Mouse (Mus musculus): ENCODE data around the gene Trim60.
"Not testable (repeated sequence)": the region's sequence is repeated elsewhere in the genome, so short reads cannot be mapped to it uniquely, and the experiment has no call there.

Gene Trim60

DNA sequence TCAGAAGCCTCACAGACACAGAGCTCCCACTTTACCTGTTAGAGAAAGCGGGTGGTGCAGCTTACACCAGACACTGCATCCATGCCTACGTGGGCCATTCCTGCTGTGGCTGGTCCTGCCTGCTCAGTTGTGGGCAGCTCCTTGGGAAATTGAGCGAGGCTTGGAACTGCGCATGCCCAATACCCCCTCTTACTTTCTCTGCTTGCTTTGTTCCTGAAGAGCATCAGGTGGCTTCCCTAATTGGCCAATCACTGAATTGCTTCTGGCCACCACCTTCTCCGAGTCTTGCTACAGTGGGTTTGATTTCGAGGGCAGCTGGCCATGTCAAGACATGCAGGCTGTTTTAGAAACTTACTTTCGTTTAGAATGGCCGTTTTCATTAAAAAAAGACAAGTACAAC, at the start of gene Trim60, which contains the start of gene Trim61:
Gene Trim60, minus strand, starts transcription at position 162 of the 400 bp plus-strand sequence.
Gene Trim61, minus strand, starts transcription at position 101 of the 400 bp plus-strand sequence.
- no peak for DNase-seq

DNA sequence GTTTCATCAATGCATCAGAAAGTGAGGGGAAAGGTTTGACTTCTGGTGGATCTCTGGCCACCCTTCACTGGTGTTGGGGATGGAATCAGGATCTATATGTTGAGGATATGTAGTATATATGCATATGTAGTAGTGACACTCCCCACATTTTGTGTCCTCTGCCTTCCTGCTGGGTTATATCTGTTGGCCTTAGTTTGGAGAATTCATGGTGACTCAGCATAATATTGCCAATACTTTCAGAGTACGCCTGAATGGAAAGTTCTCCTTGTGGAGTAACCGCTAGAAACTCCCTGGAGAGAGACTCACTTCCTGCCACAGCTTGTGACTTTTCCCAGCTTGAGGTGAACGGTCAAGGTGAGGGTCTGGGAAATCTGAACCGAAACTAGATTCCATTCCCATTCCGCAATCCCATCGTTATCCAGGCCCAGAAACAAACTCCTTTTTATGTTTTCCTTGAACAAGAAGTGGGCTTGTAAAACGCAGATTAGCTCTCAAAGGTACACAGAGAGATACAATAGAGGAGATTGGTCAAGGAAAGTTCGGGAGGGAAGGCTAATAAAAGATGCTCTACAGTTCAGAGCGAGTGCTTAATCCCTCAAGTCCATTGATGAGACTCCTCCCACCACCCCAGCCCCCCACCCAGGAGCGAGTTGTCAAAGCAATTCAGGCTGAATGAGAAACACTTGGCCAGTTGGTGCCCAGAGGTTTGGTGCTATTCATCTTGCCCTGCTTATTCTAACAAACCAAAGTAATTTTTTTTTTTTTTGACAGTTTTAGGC, 49.5 kb upstream of the Trim60 start:
- DNase-seq, result peak; percentile 33

DNA sequence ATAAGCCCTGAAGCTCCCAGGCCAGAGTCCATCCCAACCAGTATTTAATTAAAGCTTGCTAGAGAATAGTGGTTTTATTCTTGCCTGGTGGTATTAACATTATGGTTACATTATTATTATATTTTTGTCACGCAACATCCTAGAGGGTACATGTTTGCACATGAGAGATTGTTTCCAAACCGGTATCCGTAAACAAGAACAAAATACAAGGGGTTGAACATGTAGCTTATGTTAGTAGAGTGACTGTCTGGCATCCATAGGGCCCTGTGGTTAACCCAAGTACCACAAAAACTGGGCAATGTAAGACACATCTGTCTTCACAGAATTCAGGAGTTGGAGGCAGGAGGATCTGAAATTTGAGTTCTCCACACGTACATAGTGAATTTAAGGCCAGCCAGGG, 48.6 kb upstream of the Trim60 start:
- DNase-seq, result no peak

DNA sequence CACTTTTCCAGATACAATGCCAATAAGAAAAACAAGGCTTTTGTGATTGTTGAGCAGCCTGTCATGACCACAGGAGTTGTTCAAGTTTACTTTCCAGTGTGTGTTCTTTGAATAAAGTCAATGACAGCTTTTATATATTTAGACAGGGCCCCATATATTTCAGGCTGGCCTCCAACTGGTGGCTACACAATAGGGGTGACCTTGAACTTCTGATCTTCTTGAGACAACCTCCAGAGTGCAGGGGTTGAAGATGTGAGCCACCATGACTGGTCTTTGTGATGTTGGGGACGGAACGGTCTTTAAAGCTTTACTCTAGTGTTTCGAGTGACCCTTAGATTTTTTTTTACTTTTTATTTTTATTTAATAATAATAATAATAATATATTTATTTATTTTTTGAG, 47.2 kb upstream of the Trim60 start:
- no peak for DNase-seq

DNA sequence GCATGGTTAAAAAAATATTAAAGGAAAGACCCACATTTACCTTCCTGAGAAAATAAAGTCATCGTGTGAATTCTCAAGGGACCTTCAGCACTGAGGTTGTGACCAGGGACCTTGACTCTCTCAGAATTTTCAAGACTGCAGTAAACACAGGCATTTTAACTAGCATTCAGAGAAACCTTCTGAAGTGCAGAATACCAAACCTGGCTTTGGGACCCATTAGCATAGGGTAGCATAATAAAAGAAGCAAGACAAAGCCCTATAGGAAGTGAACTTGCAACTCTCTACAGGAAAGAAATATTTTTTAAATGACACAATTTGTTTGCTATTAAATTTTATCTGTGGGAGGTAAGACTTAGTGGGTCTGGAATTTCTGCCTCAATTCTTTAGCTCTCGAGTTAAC, 45.7 kb upstream of the Trim60 start:
- DNase-seq, result no peak

DNA sequence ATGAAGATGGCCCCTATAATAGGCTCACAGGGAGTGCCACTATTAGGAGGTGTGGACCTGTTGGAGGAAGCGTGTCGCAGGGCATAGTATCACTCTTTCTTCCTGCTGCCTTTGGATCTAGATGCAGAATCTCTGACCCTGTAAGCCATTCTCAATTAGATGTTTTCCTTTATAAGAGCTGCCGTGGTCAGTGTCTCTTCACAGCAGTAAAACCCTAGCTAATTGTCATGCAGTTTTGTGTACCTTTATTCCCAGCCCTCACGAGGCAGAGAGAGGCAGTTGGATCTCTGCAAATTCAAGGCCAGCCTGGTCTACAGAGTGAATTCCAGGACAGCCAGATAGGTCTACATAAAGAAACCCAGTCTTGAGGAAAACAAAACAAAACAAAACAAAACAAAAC, 43.8 kb upstream of the Trim60 start:
- DNase-seq, result no peak

DNA sequence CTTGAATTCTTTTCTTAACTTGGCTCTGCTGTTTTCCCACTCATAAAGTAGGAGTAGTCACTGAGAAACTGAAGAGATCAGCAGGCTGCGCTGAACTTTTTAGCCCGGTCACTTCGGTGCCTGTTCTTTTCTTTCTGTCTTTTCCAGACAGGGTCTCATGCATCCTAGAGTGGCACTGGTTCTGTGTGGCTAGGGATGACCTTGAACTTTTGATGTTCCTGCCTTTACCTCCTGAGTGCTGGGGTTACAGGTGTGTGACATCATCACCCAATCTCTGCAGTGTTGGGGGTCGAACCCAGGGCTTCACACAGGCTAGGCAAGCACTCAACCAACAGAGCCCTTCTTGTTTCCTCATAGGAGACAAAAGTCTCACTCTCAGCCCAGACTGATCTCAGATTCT, 38.3 kb upstream of the Trim60 start:
- DNase-seq, result no peak

DNA sequence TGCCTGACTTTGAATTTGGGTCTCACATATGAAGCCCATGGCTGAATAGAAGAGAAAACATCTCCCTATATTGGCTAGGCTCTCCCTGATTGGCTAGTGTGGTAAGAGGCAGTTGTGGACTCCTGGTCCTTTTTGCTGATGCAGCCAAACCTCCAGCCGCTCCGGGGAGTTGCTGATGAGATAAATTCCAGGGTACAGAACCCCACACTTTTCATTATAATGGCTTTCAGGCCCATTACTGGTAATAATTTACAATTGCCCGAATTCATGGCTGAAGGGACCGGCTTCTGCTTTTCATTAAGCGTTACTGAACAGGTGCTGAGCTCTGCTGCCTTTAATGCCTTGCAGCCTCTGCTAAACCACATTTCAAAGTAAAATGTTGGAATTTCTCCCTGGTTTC, 35.6 kb upstream of the Trim60 start:
- peak; percentile 61 for DNase-seq

DNA sequence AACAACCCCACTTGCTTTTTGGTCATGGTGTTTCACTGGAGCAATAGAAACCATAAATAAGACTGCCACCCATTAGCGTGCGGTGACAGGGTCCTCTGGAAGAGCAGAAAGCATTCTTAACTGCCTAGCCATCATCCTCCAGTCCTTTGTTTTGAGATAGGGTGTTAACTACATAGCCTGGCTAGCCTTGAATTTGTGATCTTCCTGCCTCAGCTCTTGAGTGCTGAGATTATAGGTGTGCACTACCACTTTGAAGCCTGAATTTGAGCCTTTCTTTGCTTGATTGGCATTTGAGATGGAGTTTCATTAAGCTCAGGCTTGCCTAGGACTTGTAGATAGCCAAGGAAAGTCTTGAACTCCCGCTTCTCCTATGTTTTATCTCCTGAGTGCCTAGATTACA, 35.2 kb upstream of the Trim60 start:
- no peak for DNase-seq

DNA sequence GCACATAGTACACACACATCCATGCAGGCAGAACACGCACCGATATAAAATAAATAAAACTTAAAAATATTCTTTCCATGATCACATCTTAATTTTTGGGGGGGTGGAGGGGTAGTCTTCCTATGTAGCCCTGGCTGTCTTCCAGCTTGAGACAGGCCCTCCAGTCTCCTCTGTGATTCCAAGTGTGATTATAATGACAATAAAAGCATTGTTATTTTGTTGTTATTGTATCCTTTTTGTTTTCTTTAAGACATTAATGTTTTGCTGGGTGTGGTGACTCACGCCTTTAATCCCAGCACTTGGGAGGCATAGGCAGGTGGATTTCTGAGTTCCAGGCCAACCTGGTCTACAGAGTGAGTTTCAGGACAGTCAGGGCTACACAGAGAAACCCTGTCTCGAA, 29.4 kb upstream of the Trim60 start:
- DNase-seq, result no peak

DNA sequence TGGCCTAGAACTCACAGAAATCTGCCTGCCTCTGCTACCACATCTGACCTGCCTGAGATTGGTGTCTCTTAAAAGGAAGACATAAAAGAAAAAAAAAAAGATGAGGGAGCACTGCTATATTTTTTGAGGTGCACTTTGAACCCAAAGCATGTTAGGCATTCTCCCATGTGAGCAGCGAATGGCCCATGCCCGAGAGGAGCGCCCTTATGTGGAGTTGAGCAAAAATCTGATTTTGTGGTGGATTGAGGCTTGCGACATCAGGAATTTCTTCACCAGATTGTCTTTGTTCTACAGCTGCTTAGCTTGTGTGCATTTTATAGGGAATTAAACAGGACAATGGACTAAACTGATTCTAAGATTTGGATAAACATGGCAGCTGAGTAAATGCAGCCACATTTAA, 28.8 kb upstream of the Trim60 start:
- DNase-seq, result no peak

DNA sequence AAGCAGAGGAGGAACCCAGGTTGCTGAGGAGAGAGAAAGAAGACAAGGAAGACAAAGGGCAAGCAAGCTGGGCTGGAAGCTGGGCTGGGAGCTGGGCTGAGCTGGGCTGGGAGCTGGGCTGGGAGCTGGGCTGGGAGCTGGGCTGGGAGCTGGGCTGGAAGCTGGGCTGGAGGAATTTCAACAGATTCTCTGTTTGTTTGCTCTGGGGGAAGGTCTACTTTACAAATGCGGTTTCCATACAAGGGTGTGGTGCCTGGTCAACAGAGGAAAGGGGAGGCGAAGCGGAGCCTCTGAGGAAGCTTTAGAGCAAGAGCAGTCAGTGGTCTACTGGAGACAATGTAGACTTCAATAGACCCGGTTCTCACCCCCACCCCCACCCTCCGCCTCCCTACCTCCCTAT, 28.2 kb upstream of the Trim60 start:
- DNase-seq, result no peak

DNA sequence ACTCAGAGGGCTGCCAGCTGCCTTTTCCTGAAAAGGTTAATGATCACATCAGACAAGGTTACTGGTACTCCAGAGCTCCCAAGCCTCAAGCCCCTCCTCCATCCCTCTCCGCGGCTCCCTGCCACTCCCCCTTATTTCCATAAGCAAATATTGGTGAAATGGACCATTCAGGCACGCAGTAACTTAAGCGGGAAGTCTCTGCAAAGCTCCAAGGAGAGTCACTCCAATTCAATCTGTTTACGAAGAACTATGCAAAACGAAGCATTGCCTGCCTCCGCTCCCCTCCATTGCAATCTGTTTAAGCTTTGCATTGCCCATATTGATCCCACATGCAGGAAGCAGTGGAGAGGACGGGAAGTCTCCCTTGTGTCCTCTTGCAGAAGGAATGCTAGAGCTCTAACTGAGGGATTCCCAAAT, 18.7 kb upstream of the Trim60 start, which contains the start of gene Apela:
Gene Apela, minus strand, starts transcription at position 220 of the 417 bp plus-strand sequence.
- DNase-seq, result peak; percentile 85

DNA sequence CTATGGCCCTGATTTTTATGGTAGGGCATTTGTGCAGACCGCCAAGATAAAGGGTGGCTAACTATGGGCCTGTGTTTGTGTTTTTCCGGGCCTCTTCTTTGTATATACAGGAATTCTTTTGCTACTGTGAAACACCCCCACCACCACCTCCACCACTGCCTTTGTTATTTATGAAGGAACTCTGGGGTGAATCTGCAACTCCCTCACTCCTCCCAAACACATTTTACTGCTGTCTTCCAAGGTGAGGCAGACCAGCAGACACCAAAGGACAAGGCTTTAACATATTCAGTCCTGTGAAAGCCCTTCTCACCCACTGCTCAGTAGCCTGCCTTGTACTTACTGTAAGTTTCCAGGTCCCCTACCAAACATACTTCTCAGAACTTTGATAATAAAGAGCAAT, 15.8 kb upstream of the Trim60 start:
- no peak for DNase-seq

DNA sequence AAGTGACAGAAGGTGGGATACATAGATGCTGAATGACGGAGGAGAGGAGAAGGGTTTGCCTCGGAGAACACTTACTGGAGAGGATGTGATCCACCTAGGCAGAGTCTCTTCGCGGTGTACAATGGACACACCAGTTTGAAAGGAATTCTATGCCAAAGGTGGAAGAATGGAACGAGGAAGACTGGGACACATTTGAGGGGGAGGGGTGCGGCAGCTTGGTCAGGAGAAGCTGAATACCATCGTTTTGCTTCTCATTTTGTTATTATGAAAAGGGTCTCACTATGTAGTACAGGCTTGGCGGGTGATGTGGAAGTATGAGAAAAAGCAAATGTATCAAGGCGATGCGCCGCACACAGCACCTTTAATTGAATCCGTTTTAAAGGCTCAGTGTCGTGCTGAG, 14.7 kb upstream of the Trim60 start:
- no peak for DNase-seq

DNA sequence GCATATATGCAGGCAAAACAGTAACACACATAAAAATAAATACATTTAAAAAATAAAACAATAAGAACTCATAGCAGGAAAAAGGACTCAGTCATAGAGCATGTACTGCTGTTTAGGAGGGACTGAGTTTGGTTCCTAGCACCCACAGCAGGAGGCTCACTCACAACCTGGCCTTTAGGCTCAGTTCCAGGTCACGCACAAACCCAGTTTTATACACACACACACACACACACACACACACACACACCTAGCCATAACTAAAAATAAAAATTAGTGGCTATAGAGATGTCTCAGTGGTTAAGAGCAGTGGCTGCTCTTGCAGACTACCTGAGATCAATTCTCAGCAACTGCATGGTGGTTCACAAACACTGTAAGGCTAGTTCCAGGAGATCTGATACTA, 13.7 kb upstream of the Trim60 start:
- DNase-seq, result no peak

DNA sequence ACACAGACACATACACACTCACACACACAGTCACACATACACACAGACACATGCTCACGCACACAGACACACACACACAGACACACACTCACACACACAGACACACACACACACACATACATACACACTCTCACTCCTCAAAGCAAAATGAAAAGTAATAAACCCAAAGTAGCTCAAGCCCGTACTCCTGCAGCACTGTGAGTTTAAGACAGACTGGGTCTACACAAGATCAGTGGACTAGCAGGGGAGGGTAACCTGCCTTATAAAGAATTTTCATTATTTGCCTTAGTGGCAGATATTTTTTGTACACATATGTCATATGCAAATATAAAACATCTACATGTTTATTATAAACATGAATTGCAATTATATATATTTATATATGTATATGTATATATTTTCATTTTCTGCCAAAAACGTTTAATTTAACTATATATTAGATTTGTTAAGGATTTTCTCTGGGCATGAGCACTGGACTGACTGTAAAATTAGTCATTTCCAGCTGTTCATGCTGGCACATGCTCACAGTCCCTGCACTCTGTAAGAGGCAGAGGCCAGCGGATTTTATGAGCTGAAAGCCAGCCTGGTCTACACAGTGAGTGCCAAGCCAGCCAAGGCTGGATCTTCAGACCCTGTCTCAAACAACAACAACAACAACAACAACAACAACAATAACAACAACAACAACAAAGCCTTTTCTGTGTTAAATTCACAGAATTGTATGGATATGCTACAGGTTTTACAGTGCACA, 12.5 kb upstream of the Trim60 start:
- DNase-seq, result no peak

DNA sequence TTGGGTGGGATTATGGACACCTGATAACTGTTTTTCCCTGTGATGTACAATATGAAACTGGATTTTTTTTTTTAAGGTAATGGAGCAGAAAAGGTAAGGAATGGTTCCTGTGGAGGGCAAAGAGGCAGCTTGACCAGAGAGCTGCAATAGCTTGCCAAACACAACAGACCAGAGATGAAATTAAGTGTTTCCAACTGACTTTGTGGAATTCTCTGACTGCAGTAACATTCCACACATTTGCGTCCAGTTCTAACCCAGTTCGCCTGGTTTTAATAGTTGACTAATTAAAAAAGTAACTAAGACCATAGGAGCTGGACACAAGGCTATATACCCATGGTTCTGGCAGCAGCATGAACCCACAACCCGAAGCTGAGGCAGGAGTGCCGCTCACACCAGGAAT, 11.4 kb upstream of the Trim60 start:
- DNase-seq, result no peak

DNA sequence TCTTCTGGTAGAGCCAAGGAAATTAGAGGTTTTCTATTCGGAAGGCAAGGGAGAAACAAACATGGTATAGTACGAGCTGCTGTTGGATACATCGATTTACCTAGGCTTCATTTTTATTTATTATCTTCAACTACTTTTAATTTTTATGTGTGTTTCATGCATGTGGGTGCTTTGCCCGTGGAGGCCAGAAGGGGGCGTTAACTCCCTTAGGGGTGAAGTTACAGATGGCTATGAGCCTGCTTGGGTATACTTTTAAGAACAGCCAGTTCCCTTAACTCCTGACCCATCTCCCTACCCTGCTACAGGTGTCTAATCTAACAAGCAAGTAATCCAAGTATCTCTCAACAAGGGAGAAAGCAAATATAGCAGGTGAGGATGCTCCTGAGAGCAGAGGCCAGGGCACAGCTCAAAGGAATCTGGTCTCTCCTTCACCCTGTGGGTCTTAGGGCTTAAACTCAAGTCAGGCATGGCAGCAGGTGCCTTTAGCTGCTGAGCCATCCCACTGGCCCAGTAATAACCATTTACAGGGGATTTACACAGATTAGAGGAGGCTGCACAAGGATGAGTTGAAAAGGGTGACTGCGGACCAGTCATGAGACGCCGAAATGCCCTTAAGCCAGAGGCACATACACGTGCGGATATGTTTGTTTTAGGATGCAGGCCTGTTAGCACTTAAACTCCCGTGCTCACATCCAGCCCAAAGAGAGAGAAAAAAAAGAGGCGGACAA, 10.7 kb upstream of the Trim60 start:
- no peak for DNase-seq

DNA sequence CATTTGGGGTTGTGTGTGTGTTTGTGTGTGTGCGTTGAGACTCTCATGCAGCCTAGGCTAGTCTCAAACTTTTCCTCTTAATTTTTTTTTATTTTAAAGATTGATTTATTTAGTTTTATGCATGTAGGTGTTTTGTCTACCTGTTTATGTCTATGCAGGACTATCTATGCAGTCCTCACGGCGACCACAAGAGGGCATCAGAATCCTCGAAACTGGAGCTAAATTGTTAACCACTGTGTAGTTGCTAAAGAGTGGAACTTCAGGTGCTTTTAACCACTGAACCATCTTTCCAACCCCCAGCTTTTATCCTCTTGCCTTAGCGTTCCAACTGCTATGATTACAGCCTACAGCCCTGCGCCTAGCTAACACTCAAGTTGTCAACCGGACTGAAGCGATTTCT, 4.1 kb upstream of the Trim60 start:
- peak; percentile 43 for DNase-seq

DNA sequence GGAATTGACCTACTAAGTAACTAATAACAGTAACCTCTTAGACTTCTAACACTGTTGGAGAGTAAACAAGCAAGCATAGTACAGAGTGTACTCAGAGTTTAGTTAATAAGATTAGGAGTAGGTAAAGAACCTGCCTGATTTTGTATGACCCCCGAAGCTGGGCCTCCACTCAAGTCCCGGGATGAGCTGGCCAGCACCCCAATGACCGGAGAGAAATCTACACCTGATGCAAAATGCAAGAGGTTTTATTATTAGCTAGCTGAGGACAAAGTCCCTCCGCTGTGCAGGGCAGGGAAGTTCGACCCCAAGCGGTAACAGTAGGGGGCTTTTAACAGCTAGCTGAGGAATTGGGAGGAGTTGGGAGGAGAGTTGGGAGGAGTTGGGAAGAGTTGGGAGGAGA, 10.8 kb downstream of the Trim60 start:
- not testable (repeated sequence) for DNase-seq

DNA sequence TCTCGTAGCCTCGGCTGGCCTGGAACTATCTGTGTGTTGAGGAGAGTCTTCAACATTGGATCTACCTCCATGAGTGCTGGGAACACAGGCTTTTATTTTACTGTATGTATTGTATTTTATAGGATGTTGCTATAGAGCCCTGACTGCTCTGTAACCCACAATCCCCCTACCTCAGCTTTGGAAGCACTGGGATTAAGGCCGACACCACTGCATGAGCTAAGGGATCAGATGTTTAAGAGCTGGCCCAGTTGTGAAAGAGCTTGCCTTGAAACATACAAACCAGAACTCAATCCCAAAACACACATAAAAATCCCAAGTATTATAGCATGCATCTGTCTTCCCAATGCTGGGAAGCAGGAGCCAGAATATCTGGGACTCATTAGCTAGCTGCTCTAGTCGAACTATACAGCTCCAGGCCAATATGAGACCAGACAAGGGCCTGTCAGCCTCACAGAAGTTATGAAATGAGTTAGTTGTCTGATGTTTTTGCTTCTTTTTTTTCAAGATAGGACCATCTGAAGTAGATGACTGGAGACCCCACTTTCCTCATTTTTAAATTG, 19.5 kb downstream of the Trim60 start:
- DNase-seq, result no peak

DNA sequence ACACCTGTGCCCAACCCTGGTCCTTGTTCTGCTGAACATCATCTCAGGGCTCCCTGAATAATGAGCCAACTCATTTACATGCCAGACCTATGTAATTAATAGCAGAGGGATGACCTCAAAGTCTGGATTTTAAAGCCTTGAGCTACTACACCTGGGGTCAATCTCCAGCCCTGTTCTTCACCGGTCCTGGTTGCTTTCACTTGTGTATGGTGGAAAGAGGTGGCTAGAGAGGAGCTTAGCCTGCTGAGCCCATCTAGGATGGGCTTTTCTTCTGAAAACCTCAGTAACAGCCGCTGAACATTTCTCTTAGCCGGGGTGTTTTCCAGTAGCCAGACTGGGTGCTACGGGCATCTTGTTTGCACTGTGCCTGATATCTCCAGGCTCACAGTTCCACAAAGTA, 30.7 kb downstream of the Trim60 start, which contains the start of gene Trim75:
Gene Trim75, minus strand, starts transcription at position 101 of the 400 bp plus-strand sequence.
- DNase-seq, result no peak

Data from embryo, embryonic 11 days (tissue).